Comparison of ENCODE assay signal across 16 mouse cellular contexts in the genomic region with DNA sequence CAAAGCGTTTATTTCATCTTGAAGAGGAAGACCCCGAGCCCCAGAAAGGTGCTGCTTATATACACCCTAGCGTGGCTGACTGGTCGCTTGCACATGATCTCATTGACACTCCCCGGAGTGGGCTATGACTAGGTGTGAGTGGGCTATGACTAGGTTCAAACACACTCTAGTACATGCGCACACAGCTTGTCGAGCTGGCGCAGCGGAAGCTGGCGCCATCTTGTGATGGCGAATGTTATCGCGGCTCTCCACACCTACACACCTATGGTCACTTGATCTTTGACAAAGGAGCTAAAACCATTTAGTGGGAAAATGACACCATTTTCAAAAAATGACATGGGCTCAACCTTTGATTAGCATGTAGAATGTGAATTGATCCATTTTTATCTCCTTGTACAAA.
DNase-seq lines count a peak whose midpoint lies in the region; ATAC-seq and TF ChIP-seq lines count a peak whose summit lies in the region.
"Had no signal": no experiment of that assay in that cellular context is flagged by ENCODE, and none has a peak within 500 bp of the region (broad histone marks: within the 10 kb centered on the region; RNA-seq: fewer than 3 reads in every experiment).

No protein-coding gene starts in this region.

- TF ChIP-seq CTCF in hindbrain, postnatal 0 days (IDR thresholded peaks at IDR 0.05; ENCODE audit: low read depth) = peak; percentile 29
- peak; percentile 14; the same call in 1 of the 2 replicates for TF ChIP-seq CTCF in spleen, adult 2 months (IDR thresholded peaks at IDR 0.05; ENCODE audit: extremely low read depth, insufficient read depth, insufficient read length, insufficient replicate concordance)

- no peak for TF ChIP-seq POLR2A in spleen, adult 2 months (IDR thresholded peaks at IDR 0.05; ENCODE audit: low read depth, low read length)

- DNase-seq in hindbrain, postnatal 0 days (ENCODE audit: low spot score) = peak; percentile 3
- DNase-seq in spleen, adult 2 months (ENCODE audit: low read depth in 1 of 2, low spot score in 2 of 2) = no peak
- no peak for DNase-seq in spleen, adult 12 weeks (ENCODE audit: low spot score)
- DNase-seq in brain, adult 2 months (ENCODE audit: low read depth, low spot score) = peak; percentile 2
- DNase-seq in thymus, postnatal 4 days = no peak
- DNase-seq in urinary bladder, postnatal 4 days (ENCODE audit: low spot score in 2 of 2) = no peak
- DNase-seq: adrenal gland, postnatal 10 days; cerebellum, adult 9-11 months; forebrain, postnatal 0 days; heart, postnatal 36 days; kidney, adult 9 months; midbrain, embryonic 14.5 days had no signal

- no peaks in the 10 kb centered on the region for H3K9me3 ChIP-seq in hindbrain, postnatal 0 days (ENCODE audit: low read length)
- no peaks in the 10 kb centered on the region for H3K9me3 ChIP-seq in hindbrain, embryonic 13.5 days
- H3K9me3 ChIP-seq: heart, embryonic 13.5 days; limb, embryonic 15.5 days had no signal

- 50% methylated on average over 13 of the region's 13 CpGs for WGBS in hindbrain, postnatal 0 days
- 57% methylated on average over 13 of the region's 13 CpGs for WGBS in hindbrain, embryonic 13.5 days
- 51% methylated on average over 13 of the region's 13 CpGs for WGBS in spleen, adult 2 months

- H3K4me2 ChIP-seq in hindbrain, postnatal 0 days (ENCODE audit: low read depth, low read length) = no peak overlapping the region
- no peak overlapping the region for H3K4me2 ChIP-seq in hindbrain, embryonic 13.5 days
- H3K4me2 ChIP-seq: heart, embryonic 13.5 days; limb, embryonic 15.5 days had no signal

- H3K36me3 ChIP-seq in hindbrain, postnatal 0 days (ENCODE audit: insufficient read depth, low read length) = no peaks in the 10 kb centered on the region
- H3K36me3 ChIP-seq in hindbrain, embryonic 13.5 days = no peaks in the 10 kb centered on the region
- no peaks in the 10 kb centered on the region for H3K36me3 ChIP-seq in spleen, adult 2 months (ENCODE audit: control insufficient read depth, insufficient read depth, low read length)
- H3K36me3 ChIP-seq: heart, embryonic 13.5 days; limb, embryonic 15.5 days had no signal

- no peak overlapping the region for H3K9ac ChIP-seq in hindbrain, postnatal 0 days (replicated peaks; ENCODE audit: low read length)
- no peak overlapping the region for H3K9ac ChIP-seq in hindbrain, embryonic 13.5 days
- H3K9ac ChIP-seq: forebrain, postnatal 0 days; heart, embryonic 13.5 days; limb, embryonic 15.5 days had no signal

- no peak overlapping the region for H3K4me3 ChIP-seq in hindbrain, postnatal 0 days (ENCODE audit: low read length)
- H3K4me3 ChIP-seq in hindbrain, embryonic 13.5 days = no peak overlapping the region
- no peak overlapping the region for H3K4me3 ChIP-seq in spleen, adult 2 months (ENCODE audit: extremely low read depth, insufficient read depth, insufficient read length)
- H3K4me3 ChIP-seq: erythroblast, embryonic 14.5 days; heart, embryonic 13.5 days; limb, embryonic 15.5 days had no signal

- H3K27me3 ChIP-seq in hindbrain, postnatal 0 days (ENCODE audit: insufficient read depth, low read length) = no peaks in the 10 kb centered on the region
- no peaks in the 10 kb centered on the region for H3K27me3 ChIP-seq in hindbrain, embryonic 13.5 days
- H3K27me3 ChIP-seq in spleen, adult 2 months (ENCODE audit: control insufficient read depth, insufficient read depth, low read length) = no peaks in the 10 kb centered on the region
- H3K27me3 ChIP-seq: heart, embryonic 13.5 days; limb, embryonic 15.5 days had no signal

- no peak for ATAC-seq in hindbrain, postnatal 0 days
- ATAC-seq in hindbrain, embryonic 13.5 days (ENCODE audit: low FRiP score) = no peak
- ATAC-seq: forebrain, postnatal 0 days had no signal

- H3K4me1 ChIP-seq in hindbrain, postnatal 0 days (ENCODE audit: insufficient read depth, low read length) = no peaks in the 10 kb centered on the region
- no peaks in the 10 kb centered on the region for H3K4me1 ChIP-seq in hindbrain, embryonic 13.5 days (replicated peaks)
- no peaks in the 10 kb centered on the region for H3K4me1 ChIP-seq in spleen, adult 2 months (ENCODE audit: control insufficient read depth, insufficient read depth, insufficient read length)
- H3K4me1 ChIP-seq: heart, embryonic 13.5 days; limb, embryonic 15.5 days had no signal

- H3K27ac ChIP-seq in hindbrain, postnatal 0 days = no peak overlapping the region
- H3K27ac ChIP-seq in hindbrain, embryonic 13.5 days = no peak overlapping the region
- H3K27ac ChIP-seq in spleen, adult 2 months (ENCODE audit: insufficient read depth, low read length) = no peak overlapping the region
- H3K27ac ChIP-seq: heart, embryonic 13.5 days; limb, embryonic 15.5 days had no signal

Comparison
In these comparisons a context has a peak if more than half of its experiments do, and no peak if none do; other contexts are left out.
1. DNase-seq: peak in hindbrain, postnatal 0 days (single experiment) and brain, adult 2 months (single experiment); none in spleen, adult 2 months (0 of 2), spleen, adult 12 weeks (single experiment), thymus, postnatal 4 days (single experiment) and urinary bladder, postnatal 4 days (0 of 2).